In genomic region chr15:102278726-102279091, GRCm38 (mm10) we compare ENCODE assay signal across 8 mouse cellular contexts. TPM values are rescaled to one million over a fixed set of nuclear protein-coding genes. Genes with fewer than 3 reads are reported as not detected.
DNase-seq lines count a peak whose midpoint lies in the region; ATAC-seq and TF ChIP-seq lines count a peak whose summit lies in the region.

No protein-coding gene starts in this region.

- peak overlapping the region; percentile 67 to 86 for H3K4me3 ChIP-seq in heart, embryonic 14.5 days (ENCODE audit: control insufficient read depth in 1 of 2, insufficient read depth in 1 of 2, low read depth in 1 of 2, low read length in 2 of 2)
- peak overlapping the region; percentile 93 for H3K4me3 ChIP-seq in E14TG2a.4 (replicated peaks; ENCODE audit: low read length)
- H3K4me3 ChIP-seq in forebrain, embryonic 14.5 days (ENCODE audit: low read depth, low read length) = peak overlapping the region; percentile 78
- H3K4me3 ChIP-seq in liver, embryonic 16.5 days (ENCODE audit: low read depth, low read length) = peak overlapping the region; percentile 76

- peak overlapping the region; percentile 61 to 86; a peak in 3 of 4 replicates for H3K27ac ChIP-seq in heart, embryonic 14.5 days (replicated peaks in 1 of 2; ENCODE audit: control insufficient read depth in 1 of 2, insufficient read depth in 1 of 2, low read depth in 2 of 2, low read length in 2 of 2)
- H3K27ac ChIP-seq in forebrain, embryonic 14.5 days (ENCODE audit: low read depth, low read length) = peak overlapping the region; percentile 15; the same call in 1 of the 2 replicates
- peak overlapping the region; percentile 41 for H3K27ac ChIP-seq in liver, embryonic 16.5 days (ENCODE audit: low read length)

- 18% methylated on average over 7 of the region's 7 CpGs for WGBS in heart, embryonic 14.5 days
- WGBS in forebrain, embryonic 14.5 days = 36% methylated on average over 7 of the region's 7 CpGs
- 18% methylated on average over 7 of the region's 7 CpGs for WGBS in liver, embryonic 16.5 days (ENCODE audit: insufficient replicate concordance)

- ATAC-seq in heart, embryonic 14.5 days (ENCODE audit: insufficient number of reproducible peaks, insufficient read depth, low FRiP score, low read depth) = no peak
- peak; percentile 11 for ATAC-seq in forebrain, embryonic 14.5 days
- ATAC-seq in liver, embryonic 16.5 days (ENCODE audit: low read depth) = no peak
- no peak for ATAC-seq in frontal cortex, adult (ENCODE audit: low TSS enrichment)

- no peaks in the 10 kb centered on the region for H3K9me3 ChIP-seq in heart, embryonic 14.5 days (ENCODE audit: control insufficient read depth, low read length)
- no peaks in the 10 kb centered on the region for H3K9me3 ChIP-seq in E14TG2a.4 (ENCODE audit: low read length)
- no peaks in the 10 kb centered on the region for H3K9me3 ChIP-seq in forebrain, embryonic 14.5 days (replicated peaks; ENCODE audit: control insufficient read depth, low read length)
- no peaks in the 10 kb centered on the region for H3K9me3 ChIP-seq in liver, embryonic 16.5 days (replicated peaks; ENCODE audit: control insufficient read depth, low read length)

- H3K9ac ChIP-seq in heart, embryonic 14.5 days (ENCODE audit: low read length) = peak overlapping the region; percentile 81
- H3K9ac ChIP-seq in forebrain, embryonic 14.5 days (ENCODE audit: low read length) = peak overlapping the region; percentile 79
- peak overlapping the region; percentile 78 for H3K9ac ChIP-seq in liver, embryonic 16.5 days (ENCODE audit: low read depth, low read length)

- H3K4me1 ChIP-seq in heart, embryonic 14.5 days (ENCODE audit: control insufficient read depth in 2 of 2, insufficient read depth in 2 of 2, low read length in 2 of 2) = peaks cover 9 to 20% of the 10 kb centered on the region in 2 experiments
- peaks cover 59% of the 10 kb centered on the region for H3K4me1 ChIP-seq in E14TG2a.4 (replicated peaks; ENCODE audit: low read depth, low read length)
- H3K4me1 ChIP-seq in forebrain, embryonic 14.5 days (ENCODE audit: control insufficient read depth, insufficient read depth, low read length) = peaks cover 6% of the 10 kb centered on the region
- peaks cover 33% of the 10 kb centered on the region for H3K4me1 ChIP-seq in liver, embryonic 16.5 days (ENCODE audit: control insufficient read depth, low read depth, low read length)

- H3K4me2 ChIP-seq in heart, embryonic 14.5 days (ENCODE audit: low read length) = peak overlapping the region; percentile 83
- H3K4me2 ChIP-seq in forebrain, embryonic 14.5 days (ENCODE audit: low read length) = peak overlapping the region; percentile 76
- H3K4me2 ChIP-seq in liver, embryonic 16.5 days (ENCODE audit: low read depth, low read length) = peak overlapping the region; percentile 90

- TF ChIP-seq CTCF in E14TG2a.4 (conservative IDR thresholded peaks at IDR 0.05; ENCODE audit: low read length) = no peak

- H3K27me3 ChIP-seq in heart, embryonic 14.5 days (ENCODE audit: control insufficient read depth, insufficient read depth, low read length) = no peaks in the 10 kb centered on the region
- H3K27me3 ChIP-seq in E14TG2a.4 (ENCODE audit: insufficient read depth, low read length) = no peaks in the 10 kb centered on the region
- H3K27me3 ChIP-seq in forebrain, embryonic 14.5 days (replicated peaks; ENCODE audit: control insufficient read depth, insufficient read depth, low read length) = no peaks in the 10 kb centered on the region
- no peaks in the 10 kb centered on the region for H3K27me3 ChIP-seq in liver, embryonic 16.5 days (ENCODE audit: control insufficient read depth, insufficient read depth, low read depth, low read length)

- H3K36me3 ChIP-seq in heart, embryonic 14.5 days (ENCODE audit: control insufficient read depth, insufficient read depth, low read length) = peaks cover 25% of the 10 kb centered on the region
- H3K36me3 ChIP-seq in E14TG2a.4 (ENCODE audit: insufficient read depth, low read length) = peaks cover 37% of the 10 kb centered on the region
- peaks cover 22% of the 10 kb centered on the region for H3K36me3 ChIP-seq in forebrain, embryonic 14.5 days (ENCODE audit: control insufficient read depth, insufficient read depth, low read length)
- no peaks in the 10 kb centered on the region; the same call in 1 of the 2 replicates for H3K36me3 ChIP-seq in liver, embryonic 16.5 days (ENCODE audit: control insufficient read depth, insufficient read depth)

- intact Hi-C loops in left cerebral cortex, postnatal 4 days (cut with DNase I) = no loop called here

- no peak for DNase-seq in heart, adult 8-10 months (ENCODE audit: low spot score)
- DNase-seq in forebrain, embryonic 14.5 days (ENCODE audit: low spot score) = no peak
- no peak for DNase-seq in left cerebral cortex, postnatal 4 days
- DNase-seq in urinary bladder, adult 2 months (ENCODE audit: low spot score) = no peak

RNA-seq across cellular contexts. Expression of gene Mfsd5, which starts 0.5 kb away (rescaled TPM):
- 39.2 and 41.3 TPM in 2 replicates for polyA plus RNA-seq in heart, embryonic 14.5 days (2014; fragmentation: Nextera tagmentation; extraction: Ambion mirVana)
- total RNA-seq in heart, adult 8-10 months (2022) = 10 to 100 TPM; 17.4 to 20.8 (median 18.7) TPM
- 43.8 and 48.8 TPM in 2 replicates for polyA plus RNA-seq in forebrain, embryonic 14.5 days (2014; fragmentation: Nextera tagmentation; extraction: Ambion mirVana)
- polyA plus RNA-seq in liver, embryonic 16.5 days (2015; fragmentation: Nextera tagmentation; extraction: Ambion mirVana) = 20.0 and 21.3 TPM in 2 replicates
- 10 to 100 TPM; 31.4 to 33.7 TPM for total RNA-seq in left cerebral cortex, postnatal 4 days (2021)
- 62.6 and 64.4 TPM in 2 replicates for polyA plus RNA-seq in urinary bladder, adult 2 months (2012; rRNA removed)

RNA-seq across cellular contexts. Expression of gene Gm9918, which starts 8.3 kb away (rescaled TPM):
- 0.15 TPM in 1 of 2 replicates, not detected in the other for polyA plus RNA-seq in heart, embryonic 14.5 days (2014; fragmentation: Nextera tagmentation; extraction: Ambion mirVana)
- total RNA-seq in heart, adult 8-10 months (2022) = not detected
- not detected in 2 replicates for polyA plus RNA-seq in forebrain, embryonic 14.5 days (2014; fragmentation: Nextera tagmentation; extraction: Ambion mirVana)
- not detected in 2 replicates for polyA plus RNA-seq in liver, embryonic 16.5 days (2015; fragmentation: Nextera tagmentation; extraction: Ambion mirVana)
- not detected for total RNA-seq in left cerebral cortex, postnatal 4 days (2021)
- polyA plus RNA-seq in urinary bladder, adult 2 months (2012; rRNA removed) = 0.56 and 0.59 TPM in 2 replicates

RNA-seq across cellular contexts. Expression of gene Espl1, which starts 17.4 kb away (rescaled TPM):
- polyA plus RNA-seq in heart, embryonic 14.5 days (2014; fragmentation: Nextera tagmentation; extraction: Ambion mirVana) = 13.5 and 16.2 TPM in 2 replicates
- 1 to 10 TPM in 1 of 4 experiments, under 1 TPM in 3; 0.38 to 1.1 (median 0.93) TPM for total RNA-seq in heart, adult 8-10 months (2022)
- polyA plus RNA-seq in forebrain, embryonic 14.5 days (2014; fragmentation: Nextera tagmentation; extraction: Ambion mirVana) = 11.5 and 13.5 TPM in 2 replicates
- polyA plus RNA-seq in liver, embryonic 16.5 days (2015; fragmentation: Nextera tagmentation; extraction: Ambion mirVana) = 21.2 and 24.8 TPM in 2 replicates
- total RNA-seq in left cerebral cortex, postnatal 4 days (2021) = 1 to 10 TPM; 8.5 to 9.9 TPM
- 1.7 and 1.9 TPM in 2 replicates for polyA plus RNA-seq in urinary bladder, adult 2 months (2012; rRNA removed)

RNA-seq across cellular contexts. Expression of gene Rarg, which starts 21.4 kb away (rescaled TPM):
- polyA plus RNA-seq in heart, embryonic 14.5 days (2014; fragmentation: Nextera tagmentation; extraction: Ambion mirVana) = 6.7 and 7.6 TPM in 2 replicates
- 10 to 100 TPM; 15.3 to 20.6 (median 17.3) TPM for total RNA-seq in heart, adult 8-10 months (2022)
- 4.0 and 5.3 TPM in 2 replicates for polyA plus RNA-seq in forebrain, embryonic 14.5 days (2014; fragmentation: Nextera tagmentation; extraction: Ambion mirVana)
- polyA plus RNA-seq in liver, embryonic 16.5 days (2015; fragmentation: Nextera tagmentation; extraction: Ambion mirVana) = 2.4 and 2.5 TPM in 2 replicates
- total RNA-seq in left cerebral cortex, postnatal 4 days (2021) = 10 to 100 TPM; 15.9 to 16.9 TPM
- 72.2 and 76.7 TPM in 2 replicates for polyA plus RNA-seq in urinary bladder, adult 2 months (2012; rRNA removed)

RNA-seq across cellular contexts. Expression of gene Itgb7, which starts 47.0 kb away (rescaled TPM):
- polyA plus RNA-seq in heart, embryonic 14.5 days (2014; fragmentation: Nextera tagmentation; extraction: Ambion mirVana) = 0.65 and 1.4 TPM in 2 replicates
- 1 to 10 TPM in 2 of 4 experiments, under 1 TPM in 2; 0.82 to 3.2 (median 1.5) TPM for total RNA-seq in heart, adult 8-10 months (2022)
- 0.38 and 0.49 TPM in 2 replicates for polyA plus RNA-seq in forebrain, embryonic 14.5 days (2014; fragmentation: Nextera tagmentation; extraction: Ambion mirVana)
- 5.5 and 5.6 TPM in 2 replicates for polyA plus RNA-seq in liver, embryonic 16.5 days (2015; fragmentation: Nextera tagmentation; extraction: Ambion mirVana)
- total RNA-seq in left cerebral cortex, postnatal 4 days (2021) = 1 to 10 TPM in 1 of 2 experiments, under 1 TPM in 1; 0.74 to 1.1 TPM
- polyA plus RNA-seq in urinary bladder, adult 2 months (2012; rRNA removed) = 7.0 and 13.2 TPM in 2 replicates

Comparison
In these comparisons a context has a peak if more than half of its experiments do, and no peak if none do; other contexts are left out.
1. H3K27ac ChIP-seq: peak in every context shown above with its lines; median percentile 74 in heart, embryonic 14.5 days; 41 in liver, embryonic 16.5 days; 15 in forebrain, embryonic 14.5 days.